Mouse (Mus musculus): ENCODE measurements around the gene Sp2. TPM values are rescaled to one million over a fixed set of nuclear protein-coding genes. Genes with fewer than 3 reads are reported as not detected.
A peak's percentile ranks its signal among the peaks of the same experiment; 100 is the strongest.

Sp2 gene
- polyA plus RNA-seq, 1 experiment from 2014 or later = 15.2 TPM

DNA sequence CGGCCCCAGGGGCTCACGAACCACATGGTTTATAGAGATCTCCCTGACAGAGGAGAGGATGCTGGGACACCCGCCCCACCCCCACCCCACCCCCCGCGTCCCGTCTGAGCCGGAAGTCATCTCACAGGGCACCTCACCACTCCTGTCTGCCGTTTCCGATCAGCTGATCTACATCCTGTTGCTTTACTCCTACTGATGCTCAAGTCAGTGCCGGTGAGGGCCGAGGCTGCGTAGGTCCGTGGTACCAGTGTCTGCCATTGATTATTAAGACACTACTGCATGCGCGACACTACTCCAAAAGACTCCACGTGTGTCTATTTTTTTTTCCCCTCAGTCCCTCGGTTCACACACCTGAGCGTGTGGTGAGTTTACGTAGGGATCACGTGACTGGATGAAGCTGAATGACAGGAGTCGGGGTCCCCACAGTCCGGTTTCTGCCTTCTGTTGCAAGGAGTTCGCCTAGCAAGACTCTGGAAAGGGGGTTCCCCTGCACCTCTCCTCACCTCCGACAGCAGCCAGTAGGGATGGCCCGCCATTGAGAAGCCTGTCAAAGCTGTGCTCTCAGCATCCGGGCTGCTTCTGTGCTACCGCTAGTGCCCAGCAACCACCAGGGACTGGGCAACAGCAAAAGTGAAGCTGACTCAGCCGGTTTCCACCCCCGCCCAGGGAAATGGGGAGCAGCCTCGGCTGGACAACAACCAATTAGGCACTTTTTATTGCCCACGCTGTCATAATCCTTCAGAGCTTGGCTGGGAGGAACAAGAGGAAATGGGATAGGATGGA, 5.3 kb upstream of the Sp2 start:
- peaks cover 10% of the 10 kb centered on the region; the same call in 1 of the 2 replicates for H3K27me3 ChIP-seq (replicated peaks; ENCODE audit: control insufficient read depth, insufficient read depth, low read length)
- no peak overlapping the region for H3K27ac ChIP-seq (replicated peaks; ENCODE audit: low read depth, low read length)
- peak overlapping the region; percentile 49 for H3K4me2 ChIP-seq (ENCODE audit: low read depth, low read length)
- no peaks in the 10 kb centered on the region for H3K36me3 ChIP-seq (ENCODE audit: control insufficient read depth, insufficient read depth, low read length)
- no peak for DNase-seq (ENCODE audit: low spot score)
- 4% methylated on average over 29 of the region's 31 CpGs for WGBS
- H3K9me3 ChIP-seq (ENCODE audit: control insufficient read depth, low read length) = no peaks in the 10 kb centered on the region
- H3K4me3 ChIP-seq (ENCODE audit: low read depth, low read length) = peak overlapping the region; percentile 27
- peak overlapping the region; percentile 5; the same call in 1 of the 2 replicates for H3K9ac ChIP-seq (ENCODE audit: low read depth, low read length)
- H3K4me1 ChIP-seq (ENCODE audit: control insufficient read depth, insufficient read depth, low read length) = peaks cover 7% of the 10 kb centered on the region; the same call in 1 of the 2 replicates
- ATAC-seq (ENCODE audit: low read depth) = peak; percentile 45; the same call in 1 of the 2 replicates

DNA sequence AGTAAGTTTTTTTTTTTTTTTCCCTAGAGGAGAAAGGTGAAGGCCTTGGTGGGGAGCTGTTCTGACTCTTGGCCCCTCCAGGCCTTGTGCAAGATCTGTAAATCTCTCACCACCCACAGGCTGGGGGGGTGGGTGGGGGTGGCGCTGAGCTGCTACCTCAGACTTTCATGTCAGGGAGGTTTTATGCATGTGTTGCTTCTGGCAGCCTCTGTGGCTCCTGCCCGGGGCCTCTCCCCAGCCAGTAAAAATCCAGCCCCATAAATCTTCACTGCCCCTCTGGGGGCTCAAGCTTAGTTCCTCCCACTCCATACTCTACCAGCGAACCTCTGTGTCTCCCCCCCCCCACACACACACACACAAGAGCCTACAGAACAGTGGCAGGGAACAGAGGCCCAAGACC, 3.7 kb upstream of the Sp2 start:
- Histone ChIP-seq H3K9me3 (ENCODE audit: control insufficient read depth, low read length) (no peaks in the 10 kb centered on the region), H3K4me1 (ENCODE audit: control insufficient read depth, insufficient read depth, low read length) (peaks cover 7% of the 10 kb centered on the region; the same call in 1 of the 2 replicates), H3K4me2 (ENCODE audit: low read depth, low read length) (no peak overlapping the region), H3K36me3 (ENCODE audit: control insufficient read depth, insufficient read depth, low read length) (no peaks in the 10 kb centered on the region), H3K9ac (ENCODE audit: low read depth, low read length) (no peak overlapping the region), H3K27me3 (replicated peaks; ENCODE audit: control insufficient read depth, insufficient read depth, low read length) (peaks cover 10% of the 10 kb centered on the region; the same call in 1 of the 2 replicates), H3K4me3 (ENCODE audit: low read depth, low read length) (no peak overlapping the region), H3K27ac (replicated peaks; ENCODE audit: low read depth, low read length) (no peak overlapping the region)
- ATAC-seq (ENCODE audit: low read depth) (no peak), DNase-seq (ENCODE audit: low spot score) (no peak)
- 40% methylated on average over 3 of the region's 3 CpGs for WGBS

DNA sequence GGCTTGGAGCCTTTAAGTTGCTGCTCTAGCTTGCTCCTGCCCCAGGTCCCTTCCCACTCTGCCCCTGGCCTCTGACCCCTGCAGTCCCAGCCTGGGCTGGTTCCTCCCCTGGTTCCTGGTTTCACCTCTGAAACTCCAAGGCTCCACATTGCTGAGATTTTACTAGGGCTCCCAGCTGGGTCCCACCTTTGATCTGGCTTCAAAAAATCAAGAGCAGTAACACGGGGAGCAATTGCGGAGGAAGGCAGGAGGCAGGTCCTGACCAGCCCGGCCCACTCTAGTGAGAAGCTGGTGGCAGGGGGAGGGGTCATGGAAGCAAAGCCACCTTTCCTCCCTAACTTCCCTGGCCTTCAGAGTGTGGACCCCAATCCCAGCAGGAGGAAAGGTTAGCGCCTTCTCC, 2.1 kb upstream of the Sp2 start:
- no peak overlapping the region for H3K9ac ChIP-seq (ENCODE audit: low read depth, low read length)
- WGBS = 18% methylated on average over 4 of the region's 4 CpGs

DNA sequence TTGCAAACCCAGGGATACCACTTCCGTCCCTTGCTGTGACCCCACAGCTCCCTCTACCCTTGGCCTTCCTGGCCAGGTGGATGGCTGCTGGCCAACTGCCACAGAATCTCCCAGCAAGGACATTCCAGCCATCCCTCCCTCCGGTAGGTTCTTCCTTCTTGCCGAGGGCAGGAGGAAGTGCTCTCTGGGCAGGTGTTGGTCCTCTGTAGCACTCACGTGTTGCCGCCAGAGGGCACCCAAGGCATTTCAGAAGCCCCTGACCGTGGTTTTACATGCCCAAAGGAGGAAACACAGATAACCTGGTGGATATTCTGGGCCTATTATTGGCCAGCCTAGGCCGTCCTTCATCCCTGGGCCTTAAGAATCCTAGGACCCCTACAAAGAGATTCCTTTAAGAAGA, 404 bp downstream of the Sp2 start:
- no peaks in the 10 kb centered on the region for H3K36me3 ChIP-seq (ENCODE audit: control insufficient read depth, insufficient read depth, low read length)
- H3K4me3 ChIP-seq (ENCODE audit: low read depth, low read length) = no peak overlapping the region
- no peak overlapping the region for H3K27ac ChIP-seq (replicated peaks; ENCODE audit: low read depth, low read length)
- H3K4me2 ChIP-seq (ENCODE audit: low read depth, low read length) = no peak overlapping the region
- DNase-seq (ENCODE audit: low spot score) (peak; percentile 82), ATAC-seq (ENCODE audit: low read depth) (no peak)
- H3K4me1 ChIP-seq (ENCODE audit: control insufficient read depth, insufficient read depth, low read length) = peaks cover 5% of the 10 kb centered on the region; the same call in 1 of the 2 replicates
- 6% methylated on average over 5 of the region's 7 CpGs for WGBS
- no peaks in the 10 kb centered on the region for H3K9me3 ChIP-seq (ENCODE audit: control insufficient read depth, low read length)
- peaks cover 10% of the 10 kb centered on the region; the same call in 1 of the 2 replicates for H3K27me3 ChIP-seq (replicated peaks; ENCODE audit: control insufficient read depth, insufficient read depth, low read length)
- no peak overlapping the region for H3K9ac ChIP-seq (ENCODE audit: low read depth, low read length)

More for the DNA sequence above, 2.1 kb upstream of the Sp2 start:
- ATAC-seq (ENCODE audit: low read depth) = no peak
- no peak overlapping the region for H3K27ac ChIP-seq (replicated peaks; ENCODE audit: low read depth, low read length)
- H3K27me3 ChIP-seq (replicated peaks; ENCODE audit: control insufficient read depth, insufficient read depth, low read length) = peaks cover 10% of the 10 kb centered on the region; the same call in 1 of the 2 replicates
- DNase-seq (ENCODE audit: low spot score) = no peak
- H3K4me1 ChIP-seq (ENCODE audit: control insufficient read depth, insufficient read depth, low read length) = peaks cover 7% of the 10 kb centered on the region; the same call in 1 of the 2 replicates
- no peaks in the 10 kb centered on the region for H3K36me3 ChIP-seq (ENCODE audit: control insufficient read depth, insufficient read depth, low read length)
- no peak overlapping the region for H3K4me3 ChIP-seq (ENCODE audit: low read depth, low read length)
- no peaks in the 10 kb centered on the region for H3K9me3 ChIP-seq (ENCODE audit: control insufficient read depth, low read length)
- no peak overlapping the region for H3K4me2 ChIP-seq (ENCODE audit: low read depth, low read length)

DNA sequence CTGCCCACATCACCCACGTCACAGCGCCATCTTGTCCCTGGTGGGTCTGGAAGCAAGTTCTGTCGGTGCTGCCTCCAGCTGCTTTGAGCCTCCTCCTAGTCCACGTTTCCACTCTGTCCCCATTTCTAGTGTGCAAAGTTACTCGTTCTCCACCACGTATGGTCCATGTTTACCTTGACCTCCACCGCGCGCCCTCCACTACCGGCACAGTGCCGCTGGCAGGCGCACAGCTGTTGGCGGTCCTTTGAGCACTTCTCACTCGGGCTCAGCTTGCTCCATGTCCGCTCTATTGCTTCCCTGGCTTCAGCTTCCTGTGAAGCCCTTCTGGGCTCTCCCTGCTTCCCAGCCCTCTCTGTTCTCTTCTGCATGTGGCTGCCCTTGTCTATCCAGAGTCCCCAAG, 1.3 kb downstream of the Sp2 start:
- 65% methylated on average over 14 of the region's 15 CpGs for WGBS
- DNase-seq (ENCODE audit: low spot score) (no peak), ATAC-seq (ENCODE audit: low read depth) (no peak)
- Histone ChIP-seq H3K27me3 (replicated peaks; ENCODE audit: control insufficient read depth, insufficient read depth, low read length) (peaks cover 6% of the 10 kb centered on the region; the same call in 1 of the 2 replicates), H3K9ac (ENCODE audit: low read depth, low read length) (no peak overlapping the region), H3K36me3 (ENCODE audit: control insufficient read depth, insufficient read depth, low read length) (no peaks in the 10 kb centered on the region), H3K27ac (replicated peaks; ENCODE audit: low read depth, low read length) (no peak overlapping the region), H3K4me3 (ENCODE audit: low read depth, low read length) (no peak overlapping the region), H3K4me2 (ENCODE audit: low read depth, low read length) (no peak overlapping the region), H3K4me1 (ENCODE audit: control insufficient read depth, insufficient read depth, low read length) (peaks cover 8% of the 10 kb centered on the region), H3K9me3 (ENCODE audit: control insufficient read depth, low read length) (no peaks in the 10 kb centered on the region)

DNA sequence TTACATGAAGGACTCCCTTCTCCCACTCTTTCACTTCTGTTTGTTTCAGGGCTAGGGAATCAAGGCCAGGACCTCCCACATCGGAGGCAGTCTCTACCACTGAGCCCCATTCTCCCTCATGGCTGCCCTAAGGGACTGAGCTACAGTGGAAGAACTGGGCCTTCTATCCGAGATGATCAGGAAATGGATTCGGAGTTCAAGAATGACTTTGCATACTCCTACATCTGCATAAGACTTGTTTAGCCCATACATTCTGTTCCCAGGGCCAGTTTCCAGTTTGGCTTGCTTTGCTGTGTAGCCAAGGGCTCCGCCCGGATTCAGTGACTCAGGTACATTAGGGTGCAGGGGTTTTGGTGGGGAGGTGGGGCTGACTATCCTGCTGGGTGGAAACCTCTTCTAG, 2.7 kb downstream of the Sp2 start:
- Histone ChIP-seq H3K9ac (ENCODE audit: low read depth, low read length) (no peak overlapping the region), H3K27me3 (replicated peaks; ENCODE audit: control insufficient read depth, insufficient read depth, low read length) (no peaks in the 10 kb centered on the region), H3K4me3 (ENCODE audit: low read depth, low read length) (no peak overlapping the region), H3K4me2 (ENCODE audit: low read depth, low read length) (no peak overlapping the region), H3K4me1 (ENCODE audit: control insufficient read depth, insufficient read depth, low read length) (peaks cover 20% of the 10 kb centered on the region), H3K27ac (replicated peaks; ENCODE audit: low read depth, low read length) (no peak overlapping the region), H3K36me3 (ENCODE audit: control insufficient read depth, insufficient read depth, low read length) (no peaks in the 10 kb centered on the region), H3K9me3 (ENCODE audit: control insufficient read depth, low read length) (no peaks in the 10 kb centered on the region)
- 68% methylated on average over 5 of the region's 5 CpGs for WGBS
- no peak for DNase-seq (ENCODE audit: low spot score)
- no peak for ATAC-seq (ENCODE audit: low read depth)

DNA sequence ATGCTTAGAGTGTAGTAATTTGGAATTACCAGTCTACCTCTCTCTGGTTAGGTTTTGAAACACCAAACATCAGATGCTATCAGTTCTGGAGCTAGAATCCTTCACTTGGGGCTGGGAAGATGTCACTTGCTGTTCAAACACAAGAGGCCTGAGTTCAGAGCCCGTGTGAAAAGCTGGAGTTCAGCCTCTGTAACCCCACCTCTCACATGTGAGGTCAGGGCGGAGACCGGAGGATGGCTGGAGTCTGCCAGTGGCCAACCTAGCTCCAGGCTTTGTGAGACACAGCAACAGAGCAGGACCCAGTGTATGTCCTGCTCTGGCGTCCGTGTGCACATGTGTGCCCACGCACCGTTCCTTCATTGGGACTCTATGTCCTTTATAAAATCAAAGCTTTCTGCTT, 3.4 kb downstream of the Sp2 start:
- no peaks in the 10 kb centered on the region for H3K36me3 ChIP-seq (ENCODE audit: control insufficient read depth, insufficient read depth, low read length)
- ATAC-seq (ENCODE audit: low read depth) (no peak), DNase-seq (ENCODE audit: low spot score) (no peak)
- H3K27ac ChIP-seq (replicated peaks; ENCODE audit: low read depth, low read length) = no peak overlapping the region
- no peaks in the 10 kb centered on the region for H3K9me3 ChIP-seq (ENCODE audit: control insufficient read depth, low read length)
- H3K27me3 ChIP-seq (replicated peaks; ENCODE audit: control insufficient read depth, insufficient read depth, low read length) = no peaks in the 10 kb centered on the region
- 80% methylated on average over 7 of the region's 7 CpGs for WGBS
- H3K4me3 ChIP-seq (ENCODE audit: low read depth, low read length) = no peak overlapping the region
- H3K4me2 ChIP-seq (ENCODE audit: low read depth, low read length) = no peak overlapping the region
- no peak overlapping the region for H3K9ac ChIP-seq (ENCODE audit: low read depth, low read length)
- peaks cover 23% of the 10 kb centered on the region for H3K4me1 ChIP-seq (ENCODE audit: control insufficient read depth, insufficient read depth, low read length)

DNA sequence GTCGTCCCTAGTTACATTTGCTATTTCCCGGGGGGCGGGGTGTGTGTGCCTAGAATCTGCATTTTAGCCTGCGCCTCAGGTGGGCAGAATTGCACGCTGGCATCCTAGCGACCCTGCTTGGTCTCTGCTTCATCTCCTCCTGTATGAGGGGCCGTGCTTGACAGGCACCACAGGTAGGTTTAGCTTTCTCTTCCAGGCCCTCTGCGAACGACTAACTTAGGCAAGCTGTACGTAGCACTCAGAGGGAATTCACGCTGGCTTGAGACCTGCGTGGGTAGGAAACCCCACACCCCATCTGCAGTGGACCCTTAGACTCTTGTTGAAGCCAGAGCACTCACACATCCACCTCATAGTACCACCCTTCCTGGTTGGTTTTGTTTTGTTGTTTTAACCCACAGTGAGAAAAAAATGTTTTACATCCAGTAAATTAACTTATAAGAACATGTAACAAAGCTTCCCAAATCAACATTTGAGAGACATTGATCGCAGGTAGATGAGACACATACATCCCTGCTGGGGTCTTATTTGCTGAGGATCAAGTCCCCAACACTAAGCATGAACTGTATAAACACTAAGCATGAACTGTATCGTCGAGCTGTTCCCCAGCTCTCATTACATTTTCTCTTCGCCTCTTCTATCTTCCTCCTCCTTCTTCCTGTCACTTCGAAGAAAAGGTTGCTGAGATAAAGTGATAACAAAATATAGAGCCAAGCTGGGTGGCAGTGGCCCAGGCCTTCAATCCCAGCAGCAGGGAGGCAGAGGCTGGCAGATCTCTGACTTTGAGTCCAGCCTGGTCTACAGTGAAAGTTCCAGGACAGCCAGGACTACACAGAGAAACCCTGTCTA, 4.1 kb downstream of the Sp2 start:
- H3K36me3 ChIP-seq (ENCODE audit: control insufficient read depth, insufficient read depth, low read length) = no peaks in the 10 kb centered on the region
- no peaks in the 10 kb centered on the region for H3K27me3 ChIP-seq (replicated peaks; ENCODE audit: control insufficient read depth, insufficient read depth, low read length)
- 28% methylated on average over 17 of the region's 17 CpGs for WGBS
- no peak for DNase-seq (ENCODE audit: low spot score)
- peak overlapping the region; percentile 72 for H3K9ac ChIP-seq (ENCODE audit: low read depth, low read length)
- H3K4me1 ChIP-seq (ENCODE audit: control insufficient read depth, insufficient read depth, low read length) = peaks cover 29% of the 10 kb centered on the region
- H3K27ac ChIP-seq (replicated peaks; ENCODE audit: low read depth, low read length) = peak overlapping the region; percentile 86
- H3K4me3 ChIP-seq (ENCODE audit: low read depth, low read length) = peak overlapping the region; percentile 96
- ATAC-seq (ENCODE audit: low read depth) = no peak
- peak overlapping the region; percentile 91 for H3K4me2 ChIP-seq (ENCODE audit: low read depth, low read length)
- no peaks in the 10 kb centered on the region for H3K9me3 ChIP-seq (ENCODE audit: control insufficient read depth, low read length)
